Mouse (Mus musculus) leukemia stem cell, adult 10-12 weeks (primary cell): ENCODE data around the gene Lrif1. TPM values are rescaled to one million over a fixed set of nuclear protein-coding genes. Genes with fewer than 3 reads are reported as not detected.

Experiments used
- polyA plus RNA-seq: library from polyadenylated mRNA; stranded (reverse); fragments of >175 nt; gene quantifications from 2 replicates; pipeline ENCODE4 v1.2.3, GENCODE M21; 2012; ENCODE audit warnings: low replicate concordance

The Lrif1 gene
- polyA plus RNA-seq = 4.5 and 10.5 TPM in 2 replicates

DNA sequence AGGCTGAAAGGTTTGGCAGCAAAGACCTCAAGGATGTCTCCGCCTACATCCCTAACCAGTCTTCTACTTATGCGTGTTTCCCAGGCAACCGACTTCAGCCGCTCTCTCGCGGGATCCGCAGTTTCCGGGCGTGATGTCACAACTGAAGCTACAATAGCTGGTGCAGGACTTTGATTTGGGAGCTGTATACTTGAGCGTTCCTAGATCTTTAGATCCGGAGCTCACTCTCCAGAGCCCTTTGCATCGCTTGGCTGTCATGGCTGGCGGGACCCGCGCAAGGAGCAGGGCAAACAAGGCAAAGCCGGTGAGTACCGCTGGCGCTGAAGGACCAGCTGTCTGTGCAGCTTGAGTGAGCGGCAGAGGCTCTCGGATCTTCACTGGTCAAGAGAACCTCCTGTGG is at the start of gene Lrif1:
Lrif1 (plus strand) TSS at position 158 of the 400 bp plus-strand sequence.

Other genes with a start within 250 kb of the Lrif1 start
- 1.4 and 2.7 TPM in 2 replicates for gene Dennd2d, start 202.6 kb upstream of the Lrif1 start, polyA plus RNA-seq
- gene Dram2, start 137.2 kb upstream of the Lrif1 start, polyA plus RNA-seq = 0.15 and 2.9 TPM in 2 replicates
- 2.2 and 5.2 TPM in 2 replicates for gene Cept1, start 137.2 kb upstream of the Lrif1 start, polyA plus RNA-seq
- 0.16 and 4.1 TPM in 2 replicates for gene Cd53, start 105.2 kb downstream of the Lrif1 start, polyA plus RNA-seq
- not detected in 2 replicates for gene Olfr266, start 141.3 kb downstream of the Lrif1 start, polyA plus RNA-seq